Mouse (Mus musculus) brain, embryonic 14.5 days (tissue): Measurements from ENCODE around the gene Unc5b. TPM values are rescaled to one million over a fixed set of nuclear protein-coding genes. Genes with fewer than 3 reads are reported as not detected.
A peak's percentile ranks its signal among the peaks of the same experiment; 100 is the strongest.

Experiments used
- DNase-seq: peaks from one replicate; pipeline ENCODE4 v3.0.0-alpha.2; 2011; ENCODE audit warnings: low read depth
- CTCF ChIP-seq: fragments of 200-500 bp; IDR thresholded peaks from 2 replicates; pipeline ENCODE4 v1.5.1; 2012; ENCODE audit warnings: inconsistent platforms, mild to moderate bottlenecking, moderate library complexity, borderline replicate concordance; ENCODE audit not compliant: insufficient read depth, insufficient read length; ENCODE audit errors: extremely low read depth
- POLR2A ChIP-seq: fragments of 200-500 bp; IDR thresholded peaks from 2 replicates; pipeline ENCODE4 v1.6.1; 2012; ENCODE audit warnings: mild to moderate bottlenecking, inconsistent platforms, borderline replicate concordance; ENCODE audit not compliant: poor library complexity, insufficient read depth, insufficient read length, severe bottlenecking; ENCODE audit errors: extremely low read depth
- polyA plus RNA-seq: library from polyadenylated mRNA; depleted of rRNA; stranded (reverse); fragments of >200 nt; gene quantifications from 2 replicates; pipeline ENCODE4 v1.2.3, GENCODE M21; 2012; rRNA removed

The Unc5b gene
- polyA plus RNA-seq, 1 experiment: 12.7 TPM

DNA sequence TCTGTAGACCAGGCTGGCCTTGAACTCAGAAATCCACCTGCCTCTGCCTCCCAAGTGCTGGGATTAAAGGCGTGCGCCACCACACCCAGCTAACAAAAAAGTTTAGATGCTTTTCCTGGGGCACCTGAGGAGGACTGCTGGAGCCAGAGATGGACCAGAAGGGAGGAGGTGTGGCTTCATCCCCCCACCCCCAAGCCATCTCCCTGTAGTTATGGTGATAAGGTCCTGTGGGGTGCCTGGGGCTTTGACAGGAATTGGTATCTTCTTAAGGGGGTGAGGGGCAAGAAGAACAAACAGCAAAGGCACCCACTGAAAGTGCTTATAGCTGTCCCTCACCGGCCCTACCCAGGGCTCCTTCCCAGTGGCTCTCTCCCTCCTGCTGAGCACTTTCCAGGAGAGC, 104.5 kb downstream of the Unc5b start:
- TF ChIP-seq CTCF: no peak
- no peak for TF ChIP-seq POLR2A
- no peak for DNase-seq

DNA sequence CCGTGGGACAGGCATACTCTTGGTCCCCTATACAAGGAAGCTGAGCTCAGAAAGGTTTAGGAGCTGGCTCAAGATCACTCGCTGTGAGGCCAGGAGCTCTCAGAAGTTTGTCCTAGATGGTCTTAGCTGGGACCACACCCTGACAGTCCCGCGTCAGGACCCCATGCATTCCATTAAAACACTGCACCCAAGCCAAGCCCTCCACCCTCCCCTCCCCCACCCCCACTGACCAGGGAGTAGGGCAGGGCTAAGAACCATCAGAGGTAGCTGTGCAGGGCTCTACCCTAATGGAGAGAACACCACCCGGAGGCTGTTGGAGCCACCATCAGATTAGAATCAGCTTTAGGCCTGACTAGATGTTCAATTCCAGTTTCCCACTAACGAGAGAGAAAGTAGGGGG, 106.9 kb downstream of the Unc5b start:
- no peak for TF ChIP-seq POLR2A
- TF ChIP-seq CTCF: no peak
- DNase-seq: no peak

DNA sequence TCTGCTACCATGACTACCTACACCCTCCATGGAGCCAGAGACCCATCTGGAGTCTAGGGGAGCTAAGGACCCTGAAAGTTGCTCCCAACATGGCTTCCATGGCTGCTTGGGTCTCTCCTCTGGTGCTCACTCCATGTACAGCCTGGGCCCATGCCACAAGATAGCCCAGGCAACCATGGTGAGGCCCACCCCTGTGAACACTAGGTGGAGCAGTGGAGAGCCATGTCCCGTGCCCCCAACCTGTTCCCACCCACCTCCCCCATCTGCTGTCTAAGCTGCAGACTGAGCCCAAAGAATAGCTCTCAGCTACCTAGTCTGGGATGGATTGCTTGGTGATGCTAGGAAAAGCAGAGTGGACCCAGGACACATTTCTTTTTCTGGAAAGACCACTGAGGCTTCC, 108.0 kb downstream of the Unc5b start:
- no peak for DNase-seq
- TF ChIP-seq CTCF (no peak), POLR2A (no peak)

- DNase-seq: peak; percentile 65
These were observed 109.7 kb downstream of the Unc5b start for GRCm38 (mm10) chr10:60721640-60722039.

GRCm38 (mm10) chr10:60720461-60720860, 110.9 kb downstream of the Unc5b start:
- TF ChIP-seq POLR2A (no peak), CTCF (no peak)
- DNase-seq: no peak

More at GRCm38 (mm10) chr10:60721640-60722039, 109.7 kb downstream of the Unc5b start:
- no peak for TF ChIP-seq POLR2A
- no peak for TF ChIP-seq CTCF

GRCm38 (mm10) chr10:60718491-60718890, 112.9 kb downstream of the Unc5b start:
- TF ChIP-seq POLR2A (no peak), CTCF (no peak)
- no peak for DNase-seq

DNA sequence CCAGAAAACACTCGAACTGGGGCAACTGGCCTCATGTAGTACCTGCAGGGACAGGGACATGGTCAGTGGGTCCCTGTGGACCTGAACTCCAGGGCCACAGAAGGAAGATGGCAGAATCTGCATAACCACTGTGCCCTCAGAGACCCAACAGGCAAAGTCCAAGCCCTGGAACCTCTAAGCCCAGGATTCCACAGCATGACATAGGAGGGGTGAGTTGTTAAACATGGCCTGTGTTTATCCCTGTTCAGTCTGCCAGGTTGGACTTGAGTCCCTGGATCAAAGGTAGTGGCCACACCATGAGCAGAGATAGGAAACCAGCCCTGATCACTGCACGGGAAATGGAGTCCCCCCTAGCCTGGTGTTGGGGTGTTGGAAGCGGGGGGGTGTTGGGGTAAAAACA, 114.9 kb downstream of the Unc5b start:
- DNase-seq: no peak
- TF ChIP-seq CTCF: no peak

Other genes with a start within 250 kb of the Unc5b start
- 4.3 and 9.0 TPM in 2 replicates for gene Cdh23, start 135.1 kb downstream of the Unc5b start, polyA plus RNA-seq
- gene Slc29a3, start 78.8 kb downstream of the Unc5b start, polyA plus RNA-seq: 8.8 and 11.1 TPM in 2 replicates